Mouse (Mus musculus): ENCODE results near the gene Rgs1.

Gene Rgs1

DNA sequence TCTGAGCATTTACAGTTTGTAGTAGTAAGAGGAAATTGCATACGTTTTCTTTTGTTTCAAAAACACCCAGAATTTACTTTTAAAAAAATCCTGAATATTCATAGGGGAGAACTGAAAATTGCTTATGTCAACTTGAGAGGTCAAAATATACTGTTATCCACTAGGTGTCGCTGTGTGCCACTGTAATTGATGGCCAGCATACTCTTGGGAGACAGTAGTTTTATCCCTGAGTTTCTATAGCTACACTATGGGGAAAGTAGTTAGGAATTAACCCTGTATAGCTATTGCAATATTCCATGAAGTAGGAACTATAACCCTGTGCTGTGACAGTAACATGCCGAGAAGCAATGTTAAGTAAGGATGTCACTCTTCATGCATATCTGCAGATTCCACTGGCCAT lies 51.4 kb downstream of the Rgs1 start:
- no peak for DNase-seq (ENCODE audit: low spot score in 2 of 2)

Measured in frontal cortex, postnatal 10 days (tissue).